Mouse (Mus musculus) midbrain, embryonic 16.5 days (tissue): ENCODE measurements around the gene Rlf. TPM values are rescaled to one million over a fixed set of nuclear protein-coding genes. Genes with fewer than 3 reads are reported as not detected.

Experiments
- ATAC-seq: fragments of 200-750 bp; cut with Nextera tagmentation; 2 replicates; pipeline ENCODE4 v1.8.0; 2017; ENCODE audit warnings: moderate TSS enrichment
- H3K27ac ChIP-seq: fragments of 300-500 bp; sonication (generic); 2 replicates; pipeline ENCODE4 v1.5.1; 2014; ENCODE audit warnings: mild to moderate bottlenecking, low read length, mixed read lengths
- H3K27me3 ChIP-seq: fragments of 300-500 bp; sonication (generic); 2 replicates; pipeline ENCODE4 v1.6.1; 2014; ENCODE audit warnings: low read depth, low read length, mixed read lengths; ENCODE audit not compliant: control insufficient read depth, insufficient read depth
- H3K36me3 ChIP-seq: fragments of 300-500 bp; sonication (generic); 2 replicates; pipeline ENCODE4 v1.6.1; 2014; ENCODE audit warnings: mild to moderate bottlenecking, low read length, moderate library complexity, mixed read lengths; ENCODE audit not compliant: control insufficient read depth, insufficient read depth
- H3K4me1 ChIP-seq: fragments of 300-500 bp; sonication (generic); 2 replicates; pipeline ENCODE4 v1.6.1; 2014; ENCODE audit warnings: mild to moderate bottlenecking, low read length, mixed read lengths; ENCODE audit not compliant: control insufficient read depth, insufficient read depth
- H3K4me2 ChIP-seq: fragments of 300-500 bp; sonication (generic); 2 replicates; pipeline ENCODE4 v1.6.1; 2014; ENCODE audit warnings: mild to moderate bottlenecking, low read length, mixed read lengths
- H3K4me3 ChIP-seq: fragments of 300-500 bp; sonication (generic); 2 replicates; pipeline ENCODE4 v1.5.1; 2014; ENCODE audit warnings: low read depth, mild to moderate bottlenecking, low read length, moderate library complexity, mixed read lengths
- H3K9ac ChIP-seq: fragments of 300-500 bp; sonication (generic); 2 replicates; pipeline ENCODE4 v1.6.1; 2014; ENCODE audit warnings: low read depth, low read length, mixed read lengths
- H3K9me3 ChIP-seq: fragments of 300-500 bp; sonication (generic); replicated peaks from 2 replicates; pipeline ENCODE4 v1.6.1; 2014; ENCODE audit warnings: mild to moderate bottlenecking, low read length, mixed read lengths; ENCODE audit not compliant: control insufficient read depth, poor library complexity, severe bottlenecking
- WGBS: fragments of 180-500 bp; shearing (Covaris S2); extraction: QIAGEN DNeasy Blood & Tissue Kit; methylation state at CpG from one replicate; pipeline ENCODE4 v1.1.7; 2014; 5-methylcytosine and 5-hydroxymethylcytosine counted together
- polyA plus RNA-seq: library from polyadenylated mRNA; unstranded; fragments of >200 nt; fragmentation: Nextera tagmentation; extraction: Ambion mirVana; gene quantifications from 2 replicates; pipeline ENCODE4 v1.2.1, GENCODE M21; 2015

Gene Rlf
- 29.3 and 33.4 TPM in 2 replicates for polyA plus RNA-seq

GRCm38 (mm10) chr4:121214793-121215304 lies at the start of gene Rlf:
Rlf (minus strand) TSS chr4:121215084.
- H3K27ac ChIP-seq, result peak within 1 kb of the TSS; percentile 94
- peaks cover 22% of the 10 kb centered on the region for H3K4me1 ChIP-seq
- no peaks in the 10 kb centered on the region for H3K9me3 ChIP-seq
- under 1% methylated on average over 47 of the region's 48 CpGs for WGBS
- peak; percentile 97 for ATAC-seq
- peak within 1 kb of the TSS; percentile 96 for H3K9ac ChIP-seq
- H3K4me2 ChIP-seq, result peak within 1 kb of the TSS; percentile 74
- peaks cover 3% of the 10 kb centered on the region for H3K27me3 ChIP-seq
- no peaks in the 10 kb centered on the region for H3K36me3 ChIP-seq
- peak within 1 kb of the TSS; percentile 97 for H3K4me3 ChIP-seq

GRCm38 (mm10) chr4:121241612-121242000 lies 26.7 kb upstream of the Rlf start:
- Histone ChIP-seq H3K4me1 (no peaks in the 10 kb centered on the region), H3K36me3 (no peaks in the 10 kb centered on the region), H3K27ac (no peak overlapping the region), H3K4me2 (no peak overlapping the region), H3K4me3 (no peak overlapping the region), H3K9ac (no peak overlapping the region), H3K27me3 (no peaks in the 10 kb centered on the region), H3K9me3 (no peaks in the 10 kb centered on the region)
- WGBS, result 77% methylated on average over 1 of the region's 1 CpGs
- ATAC-seq, result peak; percentile 37; the same call in 1 of the 2 replicates

GRCm38 (mm10) chr4:121240637-121241611 lies 26.0 kb upstream of the Rlf start:
- Histone ChIP-seq H3K9ac (no peak overlapping the region), H3K27me3 (no peaks in the 10 kb centered on the region), H3K9me3 (no peaks in the 10 kb centered on the region), H3K4me3 (no peak overlapping the region), H3K27ac (no peak overlapping the region), H3K4me2 (no peak overlapping the region), H3K4me1 (no peaks in the 10 kb centered on the region), H3K36me3 (no peaks in the 10 kb centered on the region)
- peak; percentile 71 for ATAC-seq
- 40% methylated on average over 14 of the region's 14 CpGs for WGBS

- Histone ChIP-seq H3K9me3 (no peaks in the 10 kb centered on the region), H3K27me3 (0 out of 2 replicates have a peak, but pooled peaks cover 2% of the 10 kb centered on the region), H3K4me2 (no peak overlapping the region), H3K4me3 (no peak overlapping the region), H3K4me1 (no peaks in the 10 kb centered on the region), H3K9ac (no peak overlapping the region), H3K36me3 (no peaks in the 10 kb centered on the region), H3K27ac (no peak overlapping the region)
- ATAC-seq, result no peak
- WGBS, result 26% methylated on average over 4 of the region's 4 CpGs
Measured at GRCm38 (mm10) chr4:121239878-121240277, 25.0 kb upstream of the Rlf start.

GRCm38 (mm10) chr4:121231772-121232414 lies 17.0 kb upstream of the Rlf start:
- Histone ChIP-seq H3K4me1 (peaks cover 9% of the 10 kb centered on the region; the same call in 1 of the 2 replicates), H3K27me3 (peaks cover 5% of the 10 kb centered on the region; the same call in 1 of the 2 replicates), H3K9me3 (no peaks in the 10 kb centered on the region), H3K4me3 (peak overlapping the region; percentile 33), H3K27ac (no peak overlapping the region), H3K36me3 (no peaks in the 10 kb centered on the region), H3K4me2 (peak overlapping the region; percentile 52), H3K9ac (no peak overlapping the region; the same call in 1 of the 2 replicates)
- ATAC-seq, result peak; percentile 74
- 5% methylated on average over 5 of the region's 5 CpGs for WGBS

- WGBS, result 1% methylated on average over 16 of the region's 16 CpGs
- H3K27me3 ChIP-seq, result peaks cover 5% of the 10 kb centered on the region; the same call in 1 of the 2 replicates
- peak; percentile 61 for ATAC-seq
- no peaks in the 10 kb centered on the region for H3K36me3 ChIP-seq
- H3K9me3 ChIP-seq, result no peaks in the 10 kb centered on the region
- H3K4me2 ChIP-seq, result peak overlapping the region; percentile 52
- H3K4me1 ChIP-seq, result peaks cover 9% of the 10 kb centered on the region; the same call in 1 of the 2 replicates
- peak overlapping the region; percentile 33 for H3K4me3 ChIP-seq
- peak overlapping the region; percentile 50 for H3K9ac ChIP-seq
- H3K27ac ChIP-seq, result peak overlapping the region; percentile 57
Measured at GRCm38 (mm10) chr4:121230943-121231614, 16.2 kb upstream of the Rlf start.

- Histone ChIP-seq H3K9ac (no peak overlapping the region), H3K4me2 (no peak overlapping the region), H3K27me3 (no peaks in the 10 kb centered on the region), H3K27ac (no peak overlapping the region), H3K4me1 (peaks cover 9% of the 10 kb centered on the region; the same call in 1 of the 2 replicates), H3K4me3 (no peak overlapping the region), H3K9me3 (no peaks in the 10 kb centered on the region), H3K36me3 (no peaks in the 10 kb centered on the region)
- ATAC-seq, result no peak
- 69% methylated on average over 1 of the region's 1 CpGs for WGBS
Measured at GRCm38 (mm10) chr4:121227072-121227471, 12.2 kb upstream of the Rlf start.

- no peaks in the 10 kb centered on the region; the same call in 1 of the 2 replicates for H3K27me3 ChIP-seq
- no peak overlapping the region for H3K27ac ChIP-seq
- no peak overlapping the region for H3K9ac ChIP-seq
- WGBS, result 89% methylated on average over 4 of the region's 4 CpGs
- ATAC-seq, result no peak
- H3K36me3 ChIP-seq, result no peaks in the 10 kb centered on the region
- no peak overlapping the region for H3K4me2 ChIP-seq
- H3K4me1 ChIP-seq, result no peaks in the 10 kb centered on the region
- no peaks in the 10 kb centered on the region for H3K9me3 ChIP-seq
- H3K4me3 ChIP-seq, result no peak overlapping the region
Measured at GRCm38 (mm10) chr4:121225177-121225576, 10.3 kb upstream of the Rlf start.
